Mouse (Mus musculus) testis, adult 2 months (tissue): ENCODE data around the gene Arfgef2. TPM values are rescaled to one million over a fixed set of nuclear protein-coding genes. Genes with fewer than 3 reads are reported as not detected.

Experiments
- H3K27ac ChIP-seq: fragments of 200-500 bp; 2 replicates; pipeline ENCODE4 v1.5.1; 2012; ENCODE audit warnings: low read depth, low read length; ENCODE audit not compliant: control insufficient read depth, insufficient read depth
- H3K27me3 ChIP-seq: fragments of 200-500 bp; 2 replicates; pipeline ENCODE4 v1.6.1; 2012; ENCODE audit warnings: mild to moderate bottlenecking, low read length, moderate library complexity; ENCODE audit not compliant: control insufficient read depth, insufficient read depth
- H3K36me3 ChIP-seq: fragments of 200-500 bp; 2 replicates; pipeline ENCODE4 v1.6.1; 2012; ENCODE audit warnings: mild to moderate bottlenecking, low read length; ENCODE audit not compliant: control insufficient read depth, insufficient read depth
- H3K4me1 ChIP-seq: fragments of 200-500 bp; 2 replicates; pipeline ENCODE4 v1.6.1; 2012; ENCODE audit warnings: low read length; ENCODE audit not compliant: control insufficient read depth, insufficient read depth
- H3K4me3 ChIP-seq: fragments of 200-500 bp; 2 replicates; pipeline ENCODE4 v1.5.1; 2012; ENCODE audit warnings: low read depth, mild to moderate bottlenecking, low read length, moderate library complexity, mixed read lengths; ENCODE audit not compliant: control insufficient read depth
- CTCF ChIP-seq: fragments of 200-500 bp; IDR thresholded peaks from 2 replicates; pipeline ENCODE4 v1.5.1; 2012; ENCODE audit warnings: low read depth, mild to moderate bottlenecking, inconsistent platforms, low read length, moderate library complexity; ENCODE audit not compliant: control insufficient read depth, insufficient read depth, insufficient replicate concordance
- POLR2A ChIP-seq: fragments of 200-500 bp; IDR thresholded peaks from 2 replicates; pipeline ENCODE4 v1.6.1; 2012; ENCODE audit warnings: low read depth, mild to moderate bottlenecking, inconsistent platforms, low read length, moderate library complexity; ENCODE audit not compliant: control insufficient read depth
- polyA plus RNA-seq: library from polyadenylated mRNA; depleted of rRNA; stranded (reverse); fragments of >200 nt; gene quantifications from 2 replicates; pipeline ENCODE4 v1.2.3, GENCODE M21; 2012

The Arfgef2 gene
- polyA plus RNA-seq, 1 experiment, result 19.1 TPM

DNA sequence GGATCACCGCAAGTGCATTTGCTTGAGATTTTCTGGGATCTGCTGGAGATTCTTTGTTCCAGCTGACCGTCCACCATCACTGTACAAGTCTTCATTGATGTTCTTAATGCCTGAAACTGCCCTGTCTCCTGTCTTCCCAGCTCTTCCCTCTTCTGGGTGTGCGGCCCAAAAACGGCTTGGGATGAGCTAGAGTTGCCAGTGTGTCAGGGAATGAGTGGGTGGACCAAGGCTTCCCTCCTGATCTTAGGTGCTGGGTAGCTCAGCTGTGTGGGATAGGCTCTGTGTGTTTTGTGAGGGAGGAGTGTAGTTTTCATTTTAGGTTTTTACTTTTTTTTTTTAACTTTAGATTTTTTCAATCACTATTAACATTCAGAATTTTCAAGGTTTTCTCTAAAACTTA is 29.4 kb downstream of the Arfgef2 start:
- Histone ChIP-seq H3K27ac (no peak overlapping the region), H3K4me1 (no peaks in the 10 kb centered on the region), H3K4me3 (no peak overlapping the region), H3K27me3 (no peaks in the 10 kb centered on the region), H3K36me3 (peaks cover 4% of the 10 kb centered on the region; the same call in 1 of the 2 replicates)
- TF ChIP-seq CTCF (no peak), POLR2A (no peak)

DNA sequence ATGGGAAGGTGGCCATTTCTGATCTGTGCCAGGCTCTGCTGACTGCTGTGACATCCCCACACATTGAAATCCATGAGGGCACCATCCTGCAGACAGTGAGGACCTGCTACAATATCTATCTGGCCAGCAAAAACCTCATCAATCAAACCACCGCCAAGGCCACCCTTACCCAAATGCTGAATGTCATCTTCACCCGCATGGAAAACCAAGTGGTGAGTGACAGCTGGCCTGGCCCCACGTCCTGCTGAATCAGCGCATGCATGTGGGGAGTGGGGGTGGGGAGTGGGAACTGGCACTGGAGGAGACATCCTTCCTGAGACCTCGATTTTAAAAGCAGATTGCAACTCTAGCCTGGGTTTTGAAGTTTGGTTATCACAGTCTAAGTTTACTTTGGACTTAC is 30.2 kb downstream of the Arfgef2 start:
- no peaks in the 10 kb centered on the region for H3K4me1 ChIP-seq
- H3K27me3 ChIP-seq, result no peaks in the 10 kb centered on the region
- H3K27ac ChIP-seq, result no peak overlapping the region
- no peak for TF ChIP-seq POLR2A
- no peak for TF ChIP-seq CTCF
- H3K36me3 ChIP-seq, result peaks cover 4% of the 10 kb centered on the region
- H3K4me3 ChIP-seq, result no peak overlapping the region

DNA sequence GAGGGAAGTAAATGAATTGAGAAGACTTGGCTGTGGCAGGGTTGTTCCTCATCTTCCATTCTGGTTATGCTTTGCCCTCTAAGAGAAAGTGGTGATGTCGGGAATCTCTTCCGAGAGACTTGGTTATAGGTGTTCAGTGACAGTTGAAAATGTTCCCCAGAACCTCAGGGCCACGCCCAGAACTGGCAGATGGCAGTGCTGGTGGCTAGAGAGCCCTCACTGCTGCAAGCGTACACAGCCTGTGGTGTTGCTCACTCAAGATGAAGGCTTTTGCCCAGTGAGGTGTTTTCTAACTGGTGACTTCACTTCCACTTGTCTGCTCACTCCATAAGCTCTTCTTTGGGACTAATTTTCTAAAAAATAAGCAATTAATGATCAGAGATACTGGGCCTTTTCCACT is 36.4 kb downstream of the Arfgef2 start:
- Histone ChIP-seq H3K27ac (no peak overlapping the region), H3K36me3 (no peaks in the 10 kb centered on the region; the same call in 1 of the 2 replicates), H3K4me3 (no peak overlapping the region), H3K27me3 (no peaks in the 10 kb centered on the region), H3K4me1 (no peaks in the 10 kb centered on the region)
- TF ChIP-seq POLR2A, result no peak
- TF ChIP-seq CTCF, result no peak

DNA sequence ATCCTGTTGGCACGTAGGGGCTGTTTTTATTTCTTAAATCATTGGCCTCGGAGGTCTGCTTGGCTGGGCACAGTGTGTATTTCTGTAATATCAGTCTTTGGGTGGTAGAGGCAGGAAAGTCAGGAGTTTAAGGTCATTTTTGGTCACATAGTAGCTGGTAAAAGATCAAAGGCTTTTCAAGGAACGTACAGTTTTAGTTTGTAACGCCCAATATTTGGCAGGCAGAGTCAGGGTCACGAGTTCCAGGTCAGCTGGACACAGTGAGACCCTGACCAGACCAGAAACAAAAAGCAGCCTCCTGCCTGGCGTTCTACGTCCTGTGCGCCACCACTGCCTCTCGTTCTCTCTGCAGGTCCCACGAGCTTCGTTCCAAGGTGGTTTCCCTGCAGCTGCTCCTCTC is 45.3 kb downstream of the Arfgef2 start:
- Histone ChIP-seq H3K4me1 (no peaks in the 10 kb centered on the region), H3K27ac (no peak overlapping the region), H3K4me3 (no peak overlapping the region), H3K27me3 (no peaks in the 10 kb centered on the region), H3K36me3 (peaks cover 3% of the 10 kb centered on the region; the same call in 1 of the 2 replicates)
- no peak for TF ChIP-seq POLR2A
- no peak for TF ChIP-seq CTCF

DNA sequence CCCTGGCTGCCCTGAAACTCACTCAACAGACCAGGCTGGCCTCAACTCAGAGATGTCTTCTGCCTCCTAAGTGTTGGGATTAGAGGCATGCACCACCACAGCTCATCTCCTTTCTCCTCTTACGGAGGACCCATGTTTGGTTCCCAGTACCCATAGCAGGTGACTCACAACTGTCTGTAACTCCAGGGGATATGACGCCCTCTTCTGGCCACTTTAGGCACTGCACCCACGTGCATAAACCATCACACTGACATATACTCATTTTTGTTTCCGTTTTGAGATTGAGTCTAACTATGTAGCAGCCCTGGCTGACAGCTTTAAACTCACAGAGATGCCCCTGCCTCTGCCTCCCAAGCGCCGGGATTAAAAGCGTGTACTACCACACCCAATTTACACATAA is 46.9 kb downstream of the Arfgef2 start:
- peaks cover 3% of the 10 kb centered on the region for H3K36me3 ChIP-seq
- TF ChIP-seq POLR2A, result no peak
- peak; percentile 57; the same call in 1 of the 2 replicates for TF ChIP-seq CTCF

DNA sequence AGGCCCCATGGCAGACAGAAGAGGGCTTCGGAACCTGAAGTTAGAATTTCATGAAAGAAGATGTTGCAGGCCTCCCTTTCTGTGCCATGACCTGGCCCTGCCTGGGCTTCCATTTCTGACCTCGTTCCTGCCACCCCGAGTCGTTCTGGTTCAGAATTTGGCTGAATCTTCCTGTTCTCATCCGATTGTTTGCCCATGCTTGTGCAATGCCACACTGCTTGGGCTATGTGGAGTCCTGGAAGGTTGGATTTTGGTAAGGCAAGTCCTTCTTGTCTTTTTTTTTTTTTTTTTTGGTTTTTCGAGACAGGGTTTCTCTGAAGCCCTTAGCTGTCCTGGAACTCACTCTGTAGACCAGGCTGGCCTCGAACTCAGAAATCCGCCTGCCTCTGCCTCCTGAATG is 50.4 kb downstream of the Arfgef2 start:
- Histone ChIP-seq H3K4me3 (no peak overlapping the region), H3K36me3 (peaks cover 3% of the 10 kb centered on the region), H3K4me1 (no peaks in the 10 kb centered on the region), H3K27ac (no peak overlapping the region), H3K27me3 (no peaks in the 10 kb centered on the region)
- no peak for TF ChIP-seq CTCF
- TF ChIP-seq POLR2A, result no peak

More for the DNA sequence above, 46.9 kb downstream of the Arfgef2 start:
- no peak overlapping the region for H3K4me3 ChIP-seq
- no peak overlapping the region for H3K27ac ChIP-seq
- no peaks in the 10 kb centered on the region for H3K27me3 ChIP-seq
- H3K4me1 ChIP-seq, result no peaks in the 10 kb centered on the region

DNA sequence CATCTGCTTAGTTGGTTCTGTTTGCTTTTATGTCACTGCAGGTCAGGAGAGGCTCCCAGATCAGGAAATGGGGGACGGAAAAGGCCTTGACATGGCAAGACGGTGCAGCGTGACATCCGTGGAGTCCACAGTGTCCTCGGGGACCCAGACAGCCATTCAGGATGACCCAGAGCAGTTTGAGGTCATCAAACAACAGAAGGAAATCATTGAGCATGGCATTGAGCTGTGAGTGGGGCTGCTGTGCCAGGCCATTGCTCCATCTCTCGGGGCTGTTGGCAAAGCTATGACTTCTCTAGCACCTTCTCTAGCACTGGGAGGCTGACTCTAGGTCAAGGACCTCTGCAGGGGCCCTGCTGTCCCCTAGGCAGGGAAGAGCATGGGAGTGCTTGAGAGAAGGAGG is 51.0 kb downstream of the Arfgef2 start:
- Histone ChIP-seq H3K4me3 (no peak overlapping the region), H3K27me3 (no peaks in the 10 kb centered on the region), H3K36me3 (peaks cover 3% of the 10 kb centered on the region), H3K27ac (no peak overlapping the region), H3K4me1 (no peaks in the 10 kb centered on the region)
- no peak for TF ChIP-seq POLR2A
- no peak for TF ChIP-seq CTCF

DNA sequence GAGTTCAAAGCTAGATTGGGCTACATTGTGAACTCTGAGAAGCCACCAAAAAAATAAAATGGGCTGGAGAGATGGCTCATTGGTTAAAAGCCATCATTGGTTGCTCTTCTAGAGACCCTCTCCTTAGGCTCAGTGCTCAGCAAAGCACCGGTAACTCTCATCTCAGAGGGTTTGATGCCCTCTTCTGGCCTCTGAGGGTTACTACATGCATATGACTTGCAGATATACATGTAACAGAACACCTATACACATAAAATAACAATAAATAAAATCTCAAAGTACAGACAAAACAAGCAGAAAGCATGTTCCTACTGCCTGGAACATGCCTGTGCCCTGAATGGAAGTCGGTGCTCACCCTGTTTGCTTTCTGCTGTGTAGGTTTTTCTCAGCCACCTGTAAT is 51.7 kb downstream of the Arfgef2 start:
- Histone ChIP-seq H3K27me3 (no peaks in the 10 kb centered on the region), H3K36me3 (peaks cover 3% of the 10 kb centered on the region), H3K4me3 (no peak overlapping the region), H3K27ac (no peak overlapping the region), H3K4me1 (no peaks in the 10 kb centered on the region)
- TF ChIP-seq POLR2A (no peak), CTCF (no peak)
